Mouse (Mus musculus) testis, adult 2 months (tissue): ENCODE measurements around the gene Tada2a.

ENCODE experiments used
- CTCF ChIP-seq: fragments of 200-500 bp; IDR thresholded peaks from 2 replicates; pipeline ENCODE4 v1.5.1; 2012; ENCODE audit warnings: low read depth, mild to moderate bottlenecking, inconsistent platforms, low read length, moderate library complexity; ENCODE audit not compliant: control insufficient read depth, insufficient read depth, insufficient replicate concordance
- POLR2A ChIP-seq: fragments of 200-500 bp; IDR thresholded peaks from 2 replicates; pipeline ENCODE4 v1.6.1; 2012; ENCODE audit warnings: low read depth, mild to moderate bottlenecking, inconsistent platforms, low read length, moderate library complexity; ENCODE audit not compliant: control insufficient read depth

GRCm38 (mm10) chr11:84081901-84082300 is 47.5 kb downstream of the Tada2a start:
- no peak for TF ChIP-seq CTCF
- no peak for TF ChIP-seq POLR2A
